Comparison of ENCODE assay signal across 8 mouse cellular contexts in genomic region chr10:121364801-121365564, GRCm38 (mm10). TPM values are rescaled to one million over a fixed set of nuclear protein-coding genes. Genes with fewer than 3 reads are reported as not detected.
A peak's percentile ranks its signal among the peaks of the same experiment; 100 is the strongest.
DNase-seq lines count a peak whose midpoint lies in the region; ATAC-seq and TF ChIP-seq lines count a peak whose summit lies in the region.

Gns (plus strand) TSS chr10:121365090.

- no peaks in the 10 kb centered on the region for H3K9me3 ChIP-seq in hindbrain, embryonic 16.5 days (ENCODE audit: control insufficient read depth, low read length)

- no peaks in the 10 kb centered on the region for H3K27me3 ChIP-seq in hindbrain, embryonic 16.5 days (replicated peaks; ENCODE audit: control insufficient read depth, insufficient read depth, low read length)

- WGBS in hindbrain, embryonic 16.5 days: under 1% methylated on average over 56 of the region's 72 CpGs

- TF ChIP-seq CTCF in gastrocnemius, adult 2 months (IDR thresholded peaks at IDR 0.05): no peak; the same call in 1 of the 2 replicates

- intact Hi-C loops in gastrocnemius, adult 2 months (cut with DNase I): no loop called here

- peaks cover 17% of the 10 kb centered on the region for H3K4me1 ChIP-seq in hindbrain, embryonic 16.5 days (ENCODE audit: control insufficient read depth, insufficient read depth, low read depth, low read length)

- DNase-seq in ZHBTc4 (ENCODE audit: low read depth, low spot score): peak; percentile 84
- peak; percentile 94 for DNase-seq in gastrocnemius, adult 2 months
- peak; percentile 83 to 87 for DNase-seq in left cerebral cortex, adult 18-20 months (ENCODE audit: low spot score in 2 of 2)
- DNase-seq in lung, postnatal 4 days: peak; percentile 91 to 92
- DNase-seq in retina, postnatal 1 day: peak; percentile 95
- DNase-seq in thymus, postnatal 4 days: peak; percentile 92

- H3K4me2 ChIP-seq in hindbrain, embryonic 16.5 days (ENCODE audit: low read length): peak within 1 kb of the TSS; percentile 87

- no peaks in the 10 kb centered on the region for H3K36me3 ChIP-seq in hindbrain, embryonic 16.5 days (ENCODE audit: control insufficient read depth, insufficient read depth, low read length)

- H3K27ac ChIP-seq in gastrocnemius, adult 2 months: peak within 1 kb of the TSS; percentile 92
- peak within 1 kb of the TSS; percentile 82 for H3K27ac ChIP-seq in hindbrain, embryonic 16.5 days (ENCODE audit: low read depth, low read length)

- ATAC-seq in common myeloid progenitor, adult 5-6 weeks (replicated peaks; ENCODE audit: low read depth, poor library complexity, severe bottlenecking): peak; percentile 56
- peak; percentile 98 for ATAC-seq in hindbrain, embryonic 16.5 days

- H3K9ac ChIP-seq in hindbrain, embryonic 16.5 days (ENCODE audit: low read depth, low read length): peak within 1 kb of the TSS; percentile 95

- peak within 1 kb of the TSS; percentile 98 for H3K4me3 ChIP-seq in gastrocnemius, adult 2 months
- peak within 1 kb of the TSS; percentile 99 for H3K4me3 ChIP-seq in hindbrain, embryonic 16.5 days (ENCODE audit: low read length)

RNA-seq across cellular contexts. Expression of gene Gns, which starts in this region (rescaled TPM):
- 12.2 and 20.3 TPM in 2 replicates for total RNA-seq in common myeloid progenitor, adult 5-6 weeks (2017)
- 10 to 100 TPM; 27.3 to 34.0 TPM for total RNA-seq in gastrocnemius, adult 2 months (2021)
- polyA plus RNA-seq in hindbrain, embryonic 16.5 days (2015; fragmentation: Nextera tagmentation; extraction: Ambion mirVana): 39.7 and 43.1 TPM in 2 replicates
- total RNA-seq in left cerebral cortex, adult 18-20 months (2021): 10 to 100 TPM; 86.7 to 87.1 TPM

Comparison
In these comparisons a context has a peak if more than half of its experiments do, and no peak if none do; other contexts are left out.
1. Peak in every context shown above with its lines: DNase-seq, ATAC-seq, H3K4me3 ChIP-seq and H3K27ac ChIP-seq.